Mouse (Mus musculus): ENCODE measurements around the gene Rhcg. TPM values are rescaled to one million over a fixed set of nuclear protein-coding genes. Genes with fewer than 3 reads are reported as not detected.

Rhcg gene
- polyA plus RNA-seq, 1 experiment from 2014 or later: 0.15 TPM

DNA sequence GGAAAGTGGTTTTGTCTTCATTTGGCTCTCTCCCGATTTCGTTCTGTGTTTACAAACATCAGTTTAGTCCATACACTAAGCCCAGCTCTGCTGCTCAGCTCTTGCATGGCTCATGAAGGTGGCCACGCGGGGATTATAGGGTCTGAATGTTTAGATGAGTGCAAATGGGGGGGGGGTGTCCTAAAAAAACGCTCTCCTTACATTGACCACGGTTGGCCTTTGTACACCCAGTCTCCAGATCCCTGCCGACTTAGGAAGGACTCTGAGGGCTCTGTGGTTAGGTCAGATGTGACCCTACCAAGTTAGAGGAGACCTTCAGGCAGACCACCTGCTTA, 72.4 kb downstream of the Rhcg start:
- Histone ChIP-seq H3K4me3 (no peak overlapping the region), H3K27me3 (peaks cover 99% of the 10 kb centered on the region)
- ATAC-seq (ENCODE audit: insufficient number of reproducible peaks, insufficient read depth, low FRiP score, low TSS enrichment, low read depth): no peak

DNA sequence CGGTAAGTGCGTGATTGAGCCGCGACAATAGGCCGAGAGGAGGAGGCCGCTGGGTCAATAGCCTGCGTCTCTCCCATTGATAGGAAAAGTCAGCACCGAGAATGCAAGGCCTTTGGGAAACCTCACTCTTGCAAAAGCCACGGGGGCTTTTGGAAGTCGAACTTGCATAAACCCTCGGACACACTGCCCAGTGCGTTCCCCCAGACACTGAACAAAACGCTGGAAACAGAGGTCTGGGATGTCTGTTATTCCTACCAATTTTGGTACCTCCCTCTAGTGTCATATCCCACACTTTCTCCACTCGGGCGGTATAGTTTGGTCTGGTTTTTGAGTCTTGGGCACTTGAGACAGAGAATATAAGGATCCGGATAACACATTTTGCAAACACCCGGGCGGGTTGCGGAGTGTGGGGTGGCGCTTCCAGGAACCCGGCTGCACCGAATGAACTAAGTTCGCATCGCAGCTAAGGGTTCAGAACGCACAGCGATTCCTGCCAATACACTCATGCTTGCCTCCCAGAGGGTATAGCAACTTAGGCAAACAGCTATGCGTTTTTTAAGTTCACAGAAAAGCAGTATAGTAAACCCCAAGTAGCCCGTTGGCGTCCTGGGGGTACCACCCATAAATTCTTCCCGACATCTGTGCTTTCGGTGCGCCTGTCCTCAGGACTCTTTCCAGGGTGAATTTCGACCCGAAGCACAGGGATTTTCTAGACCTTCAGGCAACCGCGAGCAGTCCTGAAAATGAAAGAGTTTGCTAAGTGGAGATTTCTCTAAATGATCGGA, 73.0 kb downstream of the Rhcg start:
- Histone ChIP-seq H3K4me1 (peaks cover 7% of the 10 kb centered on the region), H3K4me2 (no peak overlapping the region), H3K4me3 (no peak overlapping the region), H3K36me3 (no peaks in the 10 kb centered on the region), H3K27me3 (peaks cover 99% of the 10 kb centered on the region), H3K27ac (no peak overlapping the region), H3K9ac (no peak overlapping the region), H3K9me3 (no peaks in the 10 kb centered on the region)
- 2% methylated on average over 37 of the region's 37 CpGs for WGBS
- no peak for ATAC-seq (ENCODE audit: insufficient number of reproducible peaks, insufficient read depth, low FRiP score, low TSS enrichment, low read depth)

More for the DNA sequence above, 72.4 kb downstream of the Rhcg start:
- no peak overlapping the region for H3K27ac ChIP-seq
- no peaks in the 10 kb centered on the region for H3K9me3 ChIP-seq
- H3K36me3 ChIP-seq: no peaks in the 10 kb centered on the region
- H3K4me2 ChIP-seq: no peak overlapping the region
- peaks cover 7% of the 10 kb centered on the region for H3K4me1 ChIP-seq
- H3K9ac ChIP-seq: no peak overlapping the region
- 3% methylated on average over 7 of the region's 7 CpGs for WGBS

Other genes with a start within 250 kb of the Rhcg start
- gene Rlbp1, start 230.6 kb downstream of the Rhcg start, polyA plus RNA-seq (2015; fragmentation: Nextera tagmentation; extraction: Ambion mirVana): 1.1 and 2.7 TPM in 2 replicates
- 9.1 and 9.5 TPM in 2 replicates for gene Fanci, start 225.7 kb downstream of the Rhcg start, polyA plus RNA-seq (2015; fragmentation: Nextera tagmentation; extraction: Ambion mirVana)
- gene Polg, start 151.3 kb downstream of the Rhcg start, polyA plus RNA-seq (2015; fragmentation: Nextera tagmentation; extraction: Ambion mirVana): 28.8 and 33.0 TPM in 2 replicates
- 10.2 and 10.9 TPM in 2 replicates for gene Ticrr, start 42.5 kb upstream of the Rhcg start, polyA plus RNA-seq (2015; fragmentation: Nextera tagmentation; extraction: Ambion mirVana)
- 7.1 and 7.8 TPM in 2 replicates for gene Kif7, start 98.1 kb upstream of the Rhcg start, polyA plus RNA-seq (2015; fragmentation: Nextera tagmentation; extraction: Ambion mirVana)
- not detected in 2 replicates for gene Plin1, start 115.2 kb upstream of the Rhcg start, polyA plus RNA-seq (2015; fragmentation: Nextera tagmentation; extraction: Ambion mirVana)
- gene Pex11a, start 125.5 kb upstream of the Rhcg start, polyA plus RNA-seq (2015; fragmentation: Nextera tagmentation; extraction: Ambion mirVana): 11.9 and 12.4 TPM in 2 replicates
- 0.20 and 0.29 TPM in 2 replicates for gene Wdr93, start 125.5 kb upstream of the Rhcg start, polyA plus RNA-seq (2015; fragmentation: Nextera tagmentation; extraction: Ambion mirVana)
- gene Mesp1, start 176.1 kb upstream of the Rhcg start, polyA plus RNA-seq (2015; fragmentation: Nextera tagmentation; extraction: Ambion mirVana): not detected in 2 replicates
- gene Mesp2, start 193.1 kb upstream of the Rhcg start, polyA plus RNA-seq (2015; fragmentation: Nextera tagmentation; extraction: Ambion mirVana): 0.10 and 0.56 TPM in 2 replicates
- 10.0 and 26.8 TPM in 2 replicates for gene Anpep, start 243.4 kb upstream of the Rhcg start, polyA plus RNA-seq (2015; fragmentation: Nextera tagmentation; extraction: Ambion mirVana)

All from embryonic facial prominence, embryonic 13.5 days (tissue).